Comparison of ENCODE assay signal across 9 mouse cellular contexts in the genomic region with DNA sequence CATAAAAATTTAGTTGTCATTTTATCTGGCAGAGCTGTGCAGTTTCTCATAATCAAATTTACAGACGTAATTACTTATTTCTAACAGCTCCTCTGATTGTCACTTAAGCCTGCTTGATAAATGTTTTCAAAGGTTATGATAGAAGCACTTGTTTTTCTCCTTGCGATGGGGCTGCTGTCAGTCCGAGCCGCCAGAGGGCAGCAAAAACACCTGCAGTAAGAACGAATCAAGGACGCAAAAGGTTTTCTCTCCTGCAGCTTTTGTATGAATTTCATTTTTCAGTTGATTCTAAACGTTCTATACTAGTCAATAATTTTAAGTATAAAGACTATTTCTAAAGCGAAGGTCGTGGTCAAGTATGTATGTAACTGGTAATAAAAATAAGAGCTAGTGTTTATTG.
DNase-seq lines count a peak whose midpoint lies in the region; ATAC-seq lines count a peak whose summit lies in the region.
"Had no signal": no experiment of that assay in that cellular context is flagged by ENCODE, and none has a peak within 500 bp of the region (broad histone marks: within the 10 kb centered on the region; RNA-seq: fewer than 3 reads in every experiment).

No protein-coding gene starts in this region.

- H3K9me3 ChIP-seq in midbrain, embryonic 12.5 days, result no peaks in the 10 kb centered on the region
- H3K9me3 ChIP-seq: limb, embryonic 15.5 days had no signal

- no peak overlapping the region for H3K27ac ChIP-seq in midbrain, embryonic 12.5 days (replicated peaks)
- H3K27ac ChIP-seq: limb, embryonic 15.5 days had no signal

- H3K36me3 ChIP-seq in midbrain, embryonic 12.5 days, result no peaks in the 10 kb centered on the region
- H3K36me3 ChIP-seq: limb, embryonic 15.5 days had no signal

- WGBS in midbrain, embryonic 12.5 days, result 8% methylated on average over 9 of the region's 9 CpGs

- intact Hi-C loops in gastrocnemius, postnatal 14 days (cut with DNase I; ENCODE audit: low total_unique reads), result no loop called here

- H3K4me1 ChIP-seq in midbrain, embryonic 12.5 days, result no peaks in the 10 kb centered on the region
- H3K4me1 ChIP-seq: limb, embryonic 15.5 days had no signal

- H3K27me3 ChIP-seq in midbrain, embryonic 12.5 days, result no peaks in the 10 kb centered on the region
- H3K27me3 ChIP-seq: limb, embryonic 15.5 days had no signal

- H3K9ac ChIP-seq in midbrain, embryonic 12.5 days (replicated peaks), result no peak overlapping the region
- H3K9ac ChIP-seq: limb, embryonic 15.5 days had no signal

- H3K4me2 ChIP-seq in midbrain, embryonic 12.5 days (replicated peaks), result no peak overlapping the region
- H3K4me2 ChIP-seq: limb, embryonic 15.5 days had no signal

- ATAC-seq in cerebellum, adult (ENCODE audit: insufficient number of reproducible peaks, low FRiP score, low TSS enrichment), result no peak
- peak; percentile 38; the same call in 1 of the 2 replicates for ATAC-seq in midbrain, embryonic 12.5 days (ENCODE audit: low FRiP score, low read depth)

- DNase-seq in cerebellum, adult 11 months, result peak; percentile 26
- DNase-seq in WW6 (ENCODE audit: low read depth, low spot score), result peak; percentile 49
- DNase-seq in cerebellum, postnatal 36 days, result peak; percentile 65
- peak; percentile 36 for DNase-seq in gastrocnemius, postnatal 14 days
- peak; percentile 55 for DNase-seq in left cerebral cortex, adult 11 months (ENCODE audit: low spot score)
- DNase-seq in testis, postnatal 10 days (ENCODE audit: low spot score), result peak; percentile 82

- no peak overlapping the region for H3K4me3 ChIP-seq in midbrain, embryonic 12.5 days
- H3K4me3 ChIP-seq: limb, embryonic 15.5 days had no signal

Comparison
In these comparisons a context has a peak if more than half of its experiments do, and no peak if none do; other contexts are left out.
1. DNase-seq: peak in every context shown above with its lines; median percentile 82 in testis, postnatal 10 days; 65 in cerebellum, postnatal 36 days; 55 in left cerebral cortex, adult 11 months; 49 in WW6; 36 in gastrocnemius, postnatal 14 days; 26 in cerebellum, adult 11 months.